Mouse (Mus musculus) c-Kit-positive CD71-negative TER-119-negative erythroid progenitor cells, embryonic 14.5 days (primary cell): ENCODE data around the gene Olfml2b.

Source experiments
- DNase-seq: peaks from one replicate; pipeline ENCODE4 v3.0.0-alpha.2; 2013; ENCODE audit warnings: low read depth

Olfml2b gene

GRCm38 (mm10) chr1:170696996-170697395 is 52.7 kb downstream of the Olfml2b start:
- no peak for DNase-seq

GRCm38 (mm10) chr1:170697771-170698356 is 53.5 kb downstream of the Olfml2b start:
- DNase-seq, result no peak

GRCm38 (mm10) chr1:170698771-170699170 is 54.4 kb downstream of the Olfml2b start:
- DNase-seq, result no peak

- no peak for DNase-seq
These were observed 55.2 kb downstream of the Olfml2b start for GRCm38 (mm10) chr1:170699553-170699952.

GRCm38 (mm10) chr1:170700496-170701027 is 56.2 kb downstream of the Olfml2b start:
- no peak for DNase-seq

GRCm38 (mm10) chr1:170701178-170701577 is 56.8 kb downstream of the Olfml2b start:
- no peak for DNase-seq

GRCm38 (mm10) chr1:170701582-170701981 is 57.2 kb downstream of the Olfml2b start:
- no peak for DNase-seq

- peak; percentile 38 for DNase-seq
These were observed 57.9 kb downstream of the Olfml2b start for GRCm38 (mm10) chr1:170702263-170702662.

GRCm38 (mm10) chr1:170702958-170703357 is 58.6 kb downstream of the Olfml2b start:
- no peak for DNase-seq

GRCm38 (mm10) chr1:170704103-170704502 is 59.8 kb downstream of the Olfml2b start:
- no peak for DNase-seq

- DNase-seq, result no peak
These were observed 60.7 kb downstream of the Olfml2b start for GRCm38 (mm10) chr1:170704911-170705594.

- no peak for DNase-seq
These were observed 61.7 kb downstream of the Olfml2b start for GRCm38 (mm10) chr1:170706046-170706445.

- DNase-seq, result no peak
These were observed 64.7 kb downstream of the Olfml2b start for GRCm38 (mm10) chr1:170709034-170709433.

GRCm38 (mm10) chr1:170709481-170709880 is 65.1 kb downstream of the Olfml2b start:
- peak; percentile 36 for DNase-seq

- DNase-seq, result no peak
These were observed 65.6 kb downstream of the Olfml2b start for GRCm38 (mm10) chr1:170709969-170710368.

GRCm38 (mm10) chr1:170711731-170712130 is 67.4 kb downstream of the Olfml2b start:
- DNase-seq, result no peak

GRCm38 (mm10) chr1:170717241-170717828 is 73.0 kb downstream of the Olfml2b start:
- DNase-seq, result no peak

GRCm38 (mm10) chr1:170718133-170718810 is 73.9 kb downstream of the Olfml2b start:
- no peak for DNase-seq

GRCm38 (mm10) chr1:170721560-170721959 is 77.2 kb downstream of the Olfml2b start:
- DNase-seq, result no peak

GRCm38 (mm10) chr1:170728524-170728923 is 84.2 kb downstream of the Olfml2b start:
- no peak for DNase-seq

- no peak for DNase-seq
These were observed 85.1 kb downstream of the Olfml2b start for GRCm38 (mm10) chr1:170729267-170729962.
